Mouse (Mus musculus) embryo, embryonic 10 days (tissue): ENCODE data around the gene Sec24a.
"Not testable (repeated sequence)": the region's sequence is repeated elsewhere in the genome, so short reads cannot be mapped to it uniquely, and the experiment has no call there.

Source experiments
- DNase-seq: peaks from one replicate; pipeline ENCODE4 v3.0.0-alpha.2; 2015; ENCODE audit warnings: low spot score

Sec24a gene

DNA sequence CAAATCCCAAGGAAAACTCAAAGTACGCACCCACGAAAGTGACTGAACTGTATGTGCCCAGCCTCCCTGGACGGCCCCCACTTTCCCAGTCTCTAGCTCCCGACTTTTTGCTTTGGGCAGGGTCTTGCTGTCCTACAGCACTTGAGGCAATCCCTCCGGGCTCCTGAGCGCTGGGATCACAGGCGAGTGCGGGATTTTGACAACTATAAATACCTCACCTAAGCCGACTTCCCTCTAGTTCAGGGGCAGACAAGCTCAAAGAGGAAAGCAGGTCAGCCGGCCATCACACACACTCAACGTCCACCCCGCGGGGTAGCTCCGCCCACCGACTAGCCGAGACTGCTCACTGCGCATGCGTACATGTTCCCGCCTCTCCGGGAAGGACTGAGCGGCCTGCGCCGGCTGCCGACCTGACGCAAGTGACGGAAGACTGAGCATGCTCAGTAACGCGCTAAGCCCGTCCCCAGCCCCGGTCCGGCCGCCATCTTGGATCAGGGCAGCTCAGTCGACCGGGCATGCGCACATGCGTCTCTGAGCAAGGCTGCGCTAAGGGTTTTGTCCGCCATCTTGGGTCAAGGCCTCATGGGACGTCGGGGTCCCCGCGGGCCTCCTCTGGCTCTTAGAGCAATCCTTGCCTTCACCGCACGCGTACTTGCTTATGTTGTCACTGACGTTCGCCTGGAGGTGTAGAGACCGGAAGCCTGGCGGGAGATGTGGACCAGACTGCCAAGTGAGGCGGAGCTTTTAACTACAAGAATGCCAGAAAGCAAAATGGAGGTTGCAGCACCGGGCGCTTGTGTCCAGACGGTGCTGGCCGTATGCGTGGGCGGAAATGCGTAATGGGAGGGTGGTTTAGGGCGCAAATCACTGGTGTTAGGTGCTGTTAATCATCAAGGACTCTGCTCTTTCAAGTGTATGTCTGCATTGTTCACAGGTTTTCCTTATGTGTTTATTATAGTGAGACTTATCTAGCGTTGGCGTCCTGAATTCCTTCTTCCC lies 74.8 kb downstream of the Sec24a start, which contains the start of gene 0610009B22Rik:
Gene 0610009B22Rik (minus strand): TSS at position 545 of the 999 bp plus-strand sequence.
- peak; percentile 100 for DNase-seq

DNA sequence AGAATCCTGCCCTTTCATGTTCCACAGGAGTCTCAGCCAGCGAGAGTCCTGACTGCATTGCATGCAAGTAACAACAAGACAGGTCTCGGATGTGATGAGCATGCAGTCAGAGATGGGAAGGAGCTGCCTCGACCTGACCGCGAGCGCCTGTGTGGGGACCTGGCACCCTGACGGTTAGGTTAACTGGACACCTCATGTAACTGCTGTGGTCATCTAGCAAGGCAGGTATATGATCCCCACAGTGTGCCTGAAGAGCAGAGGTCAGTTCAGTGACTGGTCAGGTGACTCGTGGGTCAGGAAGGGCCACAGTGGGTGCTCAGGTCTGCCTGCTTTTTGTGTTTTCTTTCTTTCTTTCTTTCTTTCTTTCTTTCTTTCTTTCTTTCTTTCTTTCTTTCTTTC lies 81.5 kb downstream of the Sec24a start:
- DNase-seq: peak; percentile 8

DNA sequence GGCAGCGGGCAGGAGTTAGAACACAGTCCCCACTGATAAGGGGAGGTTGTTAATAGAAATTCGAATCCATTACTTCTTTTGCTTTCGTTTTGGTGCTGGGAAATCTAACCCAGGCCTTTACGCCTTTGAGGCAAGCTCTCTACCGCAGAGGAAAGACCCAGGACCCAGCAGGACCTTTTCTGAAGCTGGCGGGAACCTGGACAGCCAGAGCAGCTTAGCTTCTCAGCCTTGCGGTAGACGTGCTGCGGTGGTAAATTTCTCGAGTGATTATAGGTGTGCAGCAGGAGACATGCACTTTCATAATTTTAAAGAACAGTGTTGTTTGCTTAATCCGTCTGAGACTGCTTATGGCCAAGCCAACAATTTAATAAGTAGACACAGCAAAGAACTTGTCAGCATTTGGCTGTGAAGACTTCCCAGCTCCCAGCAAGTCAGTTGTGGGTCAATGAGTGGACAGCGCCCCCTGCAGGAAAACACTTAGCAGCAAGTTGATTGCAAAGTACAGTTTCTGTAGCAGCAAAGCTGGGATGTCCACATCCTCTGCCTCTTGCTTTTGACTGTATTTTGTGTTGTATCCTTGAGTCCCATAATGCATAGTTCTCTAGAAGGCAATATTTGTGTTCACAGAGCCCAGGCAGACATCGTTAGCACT lies 82.0 kb downstream of the Sec24a start:
- peak; percentile 90 for DNase-seq

DNA sequence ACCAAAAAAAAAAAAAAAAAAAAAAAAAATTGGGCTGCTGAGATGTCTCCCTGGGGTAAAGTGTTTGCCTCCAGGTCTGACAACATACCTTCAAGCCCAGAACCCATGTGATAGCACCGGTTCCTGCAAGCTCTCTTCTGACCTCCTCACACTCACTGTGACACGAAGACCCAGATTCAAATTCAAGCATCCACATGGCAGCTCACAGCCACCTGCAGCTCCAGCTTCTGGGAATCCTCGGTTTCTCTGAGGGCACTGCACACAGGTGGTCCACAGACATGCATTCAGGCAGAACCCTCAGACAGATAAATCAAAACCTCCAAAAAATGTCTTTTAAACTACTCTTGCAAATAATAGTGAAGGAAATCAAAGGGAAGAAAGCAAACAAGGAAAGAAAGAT lies 84.0 kb downstream of the Sec24a start:
- no peak for DNase-seq

DNA sequence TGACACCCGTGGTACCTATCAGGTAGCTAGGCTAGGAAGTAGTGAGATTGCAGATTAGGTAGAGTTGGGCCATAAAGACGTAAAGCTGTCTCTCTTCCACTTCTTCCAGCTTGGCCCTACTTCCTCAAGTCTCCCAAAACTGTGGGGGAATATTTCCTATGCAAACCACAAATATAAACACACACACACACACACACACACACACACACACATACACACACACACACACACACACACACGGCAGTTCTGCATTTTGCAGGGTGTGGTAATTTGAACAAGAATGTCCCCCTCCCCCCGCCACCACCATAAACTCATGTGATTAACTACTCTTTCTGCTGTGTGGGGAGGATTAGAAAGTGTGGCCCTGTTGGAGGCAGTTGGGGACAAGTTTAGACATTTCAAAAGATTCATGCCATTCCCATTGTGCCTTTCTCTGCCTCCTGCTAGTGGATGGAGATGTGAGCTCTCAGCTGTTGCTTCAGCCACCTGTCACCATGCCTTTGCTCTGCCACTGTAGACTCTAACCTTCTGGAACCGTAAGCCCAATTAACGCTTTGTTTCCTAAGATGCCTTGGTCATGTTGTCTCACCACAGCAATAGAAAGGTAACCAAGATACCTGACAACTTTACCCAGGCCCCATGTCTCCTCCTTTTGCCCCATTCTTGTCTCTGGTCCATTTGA lies 85.6 kb downstream of the Sec24a start:
- DNase-seq: no peak

DNA sequence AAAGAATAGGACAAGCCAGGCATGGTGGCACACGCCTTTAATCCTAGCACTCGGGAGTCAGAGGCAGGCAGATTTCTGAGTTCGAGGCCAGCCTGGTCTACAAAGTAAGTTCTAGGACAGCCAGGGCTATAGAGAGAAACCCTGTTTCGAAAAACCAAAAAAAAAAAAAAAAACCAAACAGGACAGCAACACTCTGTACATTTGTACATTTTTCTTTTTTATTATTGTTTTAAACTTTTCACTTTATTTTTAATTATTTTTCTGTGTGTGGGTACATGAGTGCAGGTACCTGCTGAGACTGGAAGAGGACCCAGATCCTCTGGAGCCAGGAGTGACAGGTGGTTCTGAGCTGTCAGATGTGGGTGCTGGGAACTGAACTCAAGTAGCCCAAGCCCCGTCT lies 88.0 kb downstream of the Sec24a start:
- no peak for DNase-seq

DNA sequence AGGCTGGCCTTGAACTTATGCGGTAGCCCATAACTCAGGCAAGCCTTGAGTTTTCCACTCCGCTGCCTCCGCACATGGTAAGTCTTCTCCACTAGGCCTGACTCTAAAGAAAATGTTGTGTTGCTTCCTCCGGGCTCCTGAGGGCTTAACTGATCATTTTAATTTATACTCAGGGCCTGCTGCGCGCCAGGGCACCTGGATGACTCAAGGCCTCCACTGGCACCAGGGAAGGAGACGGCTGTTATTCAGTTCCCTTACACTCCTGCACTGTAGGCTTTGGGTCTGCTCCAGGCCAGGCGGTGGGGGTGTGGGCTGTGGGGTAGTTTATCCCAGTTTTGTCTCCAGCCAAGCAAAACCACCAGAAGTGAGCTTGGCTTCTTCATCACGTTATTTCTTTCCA lies 90.1 kb downstream of the Sec24a start:
- no peak for DNase-seq

DNA sequence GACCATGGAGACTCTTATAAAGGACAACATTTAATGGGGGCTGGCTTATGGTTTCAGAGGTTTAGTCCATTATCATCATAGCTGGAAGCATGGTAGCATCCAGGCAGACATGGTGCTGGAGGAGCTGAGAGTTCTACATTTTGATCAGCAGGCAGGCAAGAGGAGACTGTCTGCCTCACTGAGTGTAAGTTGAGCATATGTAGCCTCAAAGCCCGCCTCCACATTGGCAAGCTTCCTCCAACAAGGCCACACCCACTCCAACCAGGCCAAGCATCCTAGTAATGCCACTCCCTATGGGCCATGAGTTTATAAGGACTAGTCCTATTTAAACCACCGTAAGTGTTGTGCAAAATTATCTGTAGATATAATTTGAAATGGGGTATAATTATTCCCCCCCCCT lies 92.1 kb downstream of the Sec24a start:
- no peak for DNase-seq

DNA sequence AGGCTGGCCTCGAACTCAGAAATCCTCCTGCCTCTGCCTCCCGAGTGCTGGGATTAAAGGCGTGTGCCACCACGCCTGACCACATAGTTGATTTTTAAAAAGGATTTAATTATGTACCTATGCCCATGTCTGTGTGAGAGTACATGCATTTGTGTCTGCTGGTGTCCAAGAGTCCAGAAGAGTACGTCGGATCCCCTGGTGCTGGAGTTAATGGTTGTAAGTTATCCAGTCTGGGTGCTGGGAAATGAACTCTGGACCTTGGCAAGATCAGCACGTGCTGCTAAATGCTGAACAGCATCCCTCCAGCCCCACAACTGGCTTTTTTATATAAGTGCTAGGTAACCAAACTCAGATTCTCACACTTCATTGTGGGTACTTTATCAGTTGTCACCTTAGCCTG lies 92.6 kb downstream of the Sec24a start:
- DNase-seq: no peak

DNA sequence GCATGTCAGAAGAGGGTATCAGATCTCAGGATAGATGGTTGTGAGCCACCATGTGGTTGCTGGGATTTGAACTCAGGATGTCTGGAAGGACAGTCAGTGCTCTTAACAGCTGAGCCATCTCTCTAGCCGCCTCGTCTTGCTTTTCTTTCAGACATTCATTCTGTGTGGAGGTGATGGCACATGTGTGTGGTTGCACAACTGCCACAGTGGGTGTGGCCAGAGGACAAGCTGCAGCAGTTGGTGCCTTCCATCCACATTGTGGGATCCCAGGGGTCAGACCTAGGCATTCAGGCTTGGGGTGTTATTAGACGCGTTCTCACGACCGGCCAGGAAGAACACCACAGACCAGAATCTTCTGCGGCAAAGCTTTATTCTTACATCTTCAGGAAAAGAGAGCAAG lies 98.7 kb downstream of the Sec24a start:
- not testable (repeated sequence) for DNase-seq

DNA sequence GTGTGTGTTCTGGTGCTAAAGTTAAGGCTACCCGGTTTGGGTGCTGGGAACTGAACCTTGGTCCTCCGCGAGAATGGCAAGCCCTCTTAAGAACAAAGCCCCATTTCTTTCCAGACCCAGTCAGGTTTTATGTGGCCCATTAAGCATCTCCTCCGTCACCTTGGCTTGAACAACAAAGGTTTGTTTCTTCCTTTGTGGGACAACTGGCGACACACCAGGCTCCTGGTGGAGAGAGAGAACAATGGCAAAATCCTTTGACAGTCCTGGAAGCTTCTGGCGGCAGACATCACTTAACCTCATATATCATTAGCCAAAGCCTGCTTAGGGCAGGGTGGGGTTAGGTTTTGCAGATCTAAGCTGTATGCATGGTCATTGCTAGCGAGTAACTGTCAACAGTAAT lies 100.8 kb downstream of the Sec24a start:
- DNase-seq: no peak

DNA sequence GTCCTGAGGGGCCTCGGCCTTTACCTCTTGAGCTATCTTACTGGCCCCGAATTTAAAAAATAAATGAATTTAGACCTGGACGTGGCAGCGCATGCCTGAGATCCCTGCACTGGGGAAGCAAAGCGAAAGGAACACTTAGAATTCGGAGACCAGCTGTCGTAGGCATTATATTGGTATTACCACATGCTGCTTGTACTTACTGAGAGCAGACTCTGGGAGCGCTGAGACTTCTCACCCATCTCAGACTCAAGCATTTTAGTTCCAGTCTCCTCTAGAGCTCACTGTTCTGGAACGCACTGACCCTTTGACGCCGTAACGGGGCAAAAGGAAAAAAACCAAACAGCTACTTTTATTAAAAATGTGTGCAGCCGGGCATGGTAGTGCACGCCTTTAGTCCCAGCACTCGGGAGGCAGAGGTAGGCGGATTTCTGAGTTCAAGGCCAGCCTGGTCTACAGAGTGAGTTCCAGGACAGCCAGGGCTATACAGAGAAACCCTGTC lies 101.5 kb downstream of the Sec24a start:
- no peak for DNase-seq

DNA sequence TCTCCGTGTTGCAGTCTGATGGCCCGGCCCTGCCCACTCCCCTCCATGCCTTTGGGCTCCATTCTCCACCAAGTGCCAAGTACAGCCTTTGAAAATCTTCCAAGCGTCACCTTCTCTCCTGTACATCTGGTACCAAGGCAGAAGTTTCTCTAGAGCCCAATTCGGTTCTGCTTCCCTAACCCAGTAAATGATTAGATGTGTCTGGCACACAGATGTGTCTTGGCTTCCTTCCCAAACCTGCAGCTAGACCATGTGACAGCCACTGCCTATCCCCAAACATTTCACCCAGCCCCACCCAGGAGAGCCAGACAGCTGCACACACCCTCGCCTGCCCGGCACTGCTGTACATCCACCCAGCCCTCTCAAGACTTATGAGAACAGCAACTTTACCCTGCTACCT lies 104.7 kb downstream of the Sec24a start:
- no peak for DNase-seq

DNA sequence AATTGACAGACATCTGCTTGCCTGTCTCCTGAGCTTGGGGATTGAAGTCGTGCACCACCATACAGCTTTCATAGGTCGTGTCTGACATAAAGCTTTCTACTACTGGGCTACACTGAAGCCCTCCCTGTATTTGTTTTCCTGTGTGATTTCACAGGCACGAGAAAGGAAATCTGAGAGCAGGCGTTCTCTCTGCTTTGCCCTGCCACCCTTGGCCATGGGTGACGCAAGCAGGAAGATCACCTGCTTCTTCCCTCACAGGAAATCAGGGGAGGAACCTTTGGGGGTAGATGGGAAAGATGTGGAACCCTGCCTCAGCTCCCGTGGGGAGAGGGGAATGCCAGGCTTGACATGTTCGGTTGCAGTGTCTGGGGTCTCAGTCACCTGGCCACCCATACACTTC lies 105.1 kb downstream of the Sec24a start:
- no peak for DNase-seq

DNA sequence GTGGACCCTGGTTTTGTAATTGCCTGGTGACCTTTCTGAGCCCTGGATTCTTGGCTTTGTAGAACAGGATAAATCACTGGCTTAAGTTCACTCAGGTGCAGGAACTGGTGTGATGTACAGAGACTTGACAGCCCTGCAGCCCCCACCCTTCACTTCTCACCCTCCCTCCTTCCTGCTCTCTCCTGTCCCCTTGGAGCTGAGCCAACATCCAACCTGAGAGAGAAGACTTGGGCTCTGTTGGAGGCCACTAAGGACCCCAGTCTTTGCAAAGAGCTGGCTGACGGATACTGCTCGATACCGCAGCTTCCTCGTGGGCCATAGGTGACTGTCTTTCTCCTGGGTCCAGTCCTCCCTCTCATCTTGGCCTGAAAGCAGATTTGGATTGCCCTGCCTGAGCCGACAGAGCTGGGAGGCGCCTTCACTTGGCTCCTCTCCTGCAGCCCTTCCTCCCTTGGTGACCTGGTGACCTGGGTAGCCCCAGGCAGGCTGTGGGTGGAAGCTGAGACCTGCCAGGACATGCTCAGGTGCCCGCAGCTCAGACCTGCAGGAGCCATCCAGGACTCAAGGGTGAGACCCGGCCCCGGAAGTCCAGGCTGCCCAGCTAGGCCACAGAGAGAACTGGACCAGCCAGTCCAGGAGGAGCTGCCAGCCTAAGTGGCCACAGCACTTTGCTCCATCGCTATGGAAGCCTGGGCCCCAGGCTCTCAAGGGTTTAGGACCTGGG lies 106.5 kb downstream of the Sec24a start:
- peak; percentile 15 for DNase-seq

DNA sequence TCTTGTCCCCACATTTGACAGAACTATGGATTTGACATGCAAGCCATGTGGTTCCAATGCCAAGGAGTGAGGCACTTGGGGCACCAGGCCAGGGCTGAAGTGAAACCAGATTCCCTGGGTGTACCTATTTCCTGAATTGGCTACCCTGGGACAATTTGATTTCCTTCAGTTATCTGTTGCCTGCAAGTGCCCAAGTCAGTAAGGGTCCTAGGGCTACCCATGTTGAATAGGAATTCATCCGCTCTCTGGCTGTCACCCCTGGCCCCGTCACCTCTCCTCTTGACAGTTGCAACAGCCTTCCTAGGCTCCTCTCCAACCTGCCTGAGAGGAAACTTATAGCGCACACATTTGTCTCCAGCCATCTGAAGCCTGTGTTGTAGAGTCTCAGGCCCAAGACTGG lies 108.5 kb downstream of the Sec24a start:
- DNase-seq: no peak

DNA sequence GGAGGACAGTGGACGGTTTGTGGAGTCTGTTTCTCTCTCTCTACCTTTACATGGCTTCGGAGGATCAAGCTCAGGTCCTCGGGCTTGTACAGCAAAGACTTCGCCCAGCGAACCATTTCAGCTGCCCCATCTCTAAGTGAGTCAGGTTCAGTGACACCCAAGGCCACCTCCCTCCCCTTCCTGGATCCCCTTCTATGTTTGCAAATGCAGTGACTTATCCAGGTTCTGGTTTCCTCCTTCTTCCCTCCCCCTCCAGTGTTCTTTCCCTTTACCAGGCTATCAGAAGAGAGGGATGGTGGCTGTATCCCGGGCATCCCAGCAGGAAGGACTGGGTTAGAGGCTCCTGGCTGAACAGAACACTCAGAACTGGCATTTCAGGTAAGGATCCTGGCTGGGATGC lies 109.7 kb downstream of the Sec24a start:
- no peak for DNase-seq

DNA sequence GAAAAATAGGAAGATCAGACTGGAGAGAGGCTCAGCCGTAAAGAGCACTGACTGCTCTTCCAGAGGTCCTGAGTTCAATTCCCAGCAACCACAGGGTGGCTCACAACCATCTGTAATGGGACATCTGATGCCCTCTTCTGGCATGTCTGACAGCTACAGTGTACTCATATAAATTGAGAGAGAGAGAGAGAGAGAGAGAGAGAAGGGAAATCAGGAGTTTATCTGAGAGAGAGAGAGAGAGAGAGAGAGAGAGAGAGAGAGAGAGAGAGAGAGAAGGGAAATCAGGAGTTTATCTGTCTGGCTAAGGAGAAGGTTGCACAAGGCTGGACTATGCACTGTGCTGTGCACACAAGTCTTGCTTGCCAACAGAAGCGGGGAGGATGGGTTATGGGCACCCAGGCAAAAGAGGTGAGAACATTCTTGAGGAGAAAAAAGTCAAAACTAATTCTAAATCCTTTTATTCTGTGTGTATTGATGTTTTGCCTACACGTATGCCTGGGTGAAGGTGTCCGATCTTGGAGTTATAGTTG lies 110.5 kb downstream of the Sec24a start:
- no peak for DNase-seq

DNA sequence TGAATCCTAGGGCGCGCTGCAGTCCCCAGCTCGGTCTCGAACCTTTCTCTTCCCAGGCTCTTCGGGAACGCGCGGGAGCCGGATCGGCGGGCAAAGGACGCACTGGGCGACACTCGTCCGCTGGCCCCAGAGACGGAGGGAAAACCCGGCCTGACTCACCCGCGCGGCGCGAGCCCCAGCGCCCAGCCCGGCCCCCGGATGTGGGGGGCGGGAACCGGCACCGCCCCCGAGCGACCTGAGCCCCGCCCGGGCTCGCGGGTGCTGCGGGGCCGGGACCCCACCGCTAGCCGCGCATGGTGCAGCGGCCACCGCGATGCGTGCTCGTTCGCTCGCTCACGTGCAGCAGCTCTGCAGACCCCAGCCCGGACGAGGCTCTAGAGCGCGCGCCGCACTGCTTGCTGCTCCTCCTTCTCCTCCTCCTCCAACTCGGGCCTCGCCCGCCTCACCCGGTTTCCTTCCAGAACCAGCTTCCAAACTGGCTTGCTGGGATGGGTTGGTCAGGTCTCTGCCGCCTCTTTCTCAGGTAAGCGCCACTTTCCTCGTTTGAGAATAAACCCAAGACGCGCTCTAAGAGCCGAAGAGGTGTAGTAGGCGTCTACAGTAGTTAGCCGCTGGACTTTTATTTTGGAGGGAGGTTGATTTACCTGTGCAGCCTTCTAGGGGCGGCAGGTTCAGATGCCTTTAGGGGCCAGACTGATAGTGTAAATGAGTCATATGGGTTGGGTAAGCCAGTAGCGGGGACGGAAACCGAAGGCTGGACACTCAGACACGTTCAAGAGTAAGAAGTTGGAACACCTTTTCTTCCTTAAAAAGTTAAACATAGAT lies 112.5 kb downstream of the Sec24a start, which contains the start of the genes N4bp3 and D930048N14Rik:
Gene N4bp3 (minus strand): TSS at position 152 of the 825 bp plus-strand sequence.
Gene D930048N14Rik (plus strand): TSS at position 264 of the 825 bp plus-strand sequence.
- DNase-seq: peak; percentile 86

DNA sequence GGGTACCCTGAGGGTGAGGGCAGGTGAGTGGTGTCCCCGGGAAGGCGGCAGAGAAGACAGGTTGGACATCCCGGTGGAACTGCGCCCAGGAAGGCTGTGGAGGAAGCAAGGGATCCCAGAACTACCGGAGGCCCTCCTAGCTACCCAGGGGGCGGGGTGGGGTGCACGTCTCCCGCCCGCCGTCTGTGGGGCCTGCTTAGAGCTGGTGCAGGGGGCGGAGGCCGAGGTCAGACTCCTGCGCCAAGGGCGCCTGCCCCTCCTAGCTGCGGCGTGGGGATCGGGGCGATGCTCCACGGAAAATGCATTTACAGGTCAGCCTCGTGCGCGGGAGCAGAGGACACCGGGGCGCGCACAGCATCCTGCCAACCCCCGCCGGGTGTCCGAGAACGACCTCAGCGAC lies 113.2 kb downstream of the Sec24a start:
- no peak for DNase-seq

DNA sequence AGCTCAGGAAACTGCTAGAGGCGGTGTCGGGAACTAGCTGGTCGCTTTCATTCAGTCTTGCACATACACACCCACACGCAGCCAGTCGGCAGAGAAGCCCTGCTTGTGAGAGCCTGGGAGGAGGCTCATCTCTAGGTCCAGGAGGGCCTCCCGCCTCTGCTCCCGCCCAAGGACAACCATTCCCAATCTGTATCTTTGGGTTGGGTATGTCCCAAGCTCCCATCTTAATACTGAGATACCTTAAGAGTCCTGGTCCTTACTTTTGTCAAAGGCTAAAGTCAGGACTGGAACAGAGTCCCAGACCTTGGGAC lies 113.6 kb downstream of the Sec24a start:
- DNase-seq: peak; percentile 58
